Mouse (Mus musculus): ENCODE results near the gene Nek10.
"Not testable (repeated sequence)": the region's sequence is repeated elsewhere in the genome, so short reads cannot be mapped to it uniquely, and the experiment has no call there.

Gene Nek10

GRCm38 (mm10) chr14:14803115-14803514 lies at the start of gene Nek10:
Nek10 (plus strand) TSS chr14:14803415.
- DNase-seq (ENCODE audit: low spot score in 2 of 2): not testable (repeated sequence)

GRCm38 (mm10) chr14:14781169-14781568 lies 22.0 kb upstream of the Nek10 start:
- no peak for DNase-seq (ENCODE audit: low spot score in 2 of 2)

GRCm38 (mm10) chr14:14784223-14784622 lies 19.0 kb upstream of the Nek10 start:
- DNase-seq (ENCODE audit: low spot score in 2 of 2): no peak

- DNase-seq (ENCODE audit: low spot score in 2 of 2): no peak
Measured at GRCm38 (mm10) chr14:14786979-14787378, 16.2 kb upstream of the Nek10 start.

GRCm38 (mm10) chr14:14789840-14790470 lies 13.3 kb upstream of the Nek10 start:
- no peak for DNase-seq (ENCODE audit: low spot score in 2 of 2)

GRCm38 (mm10) chr14:14799861-14800260 lies 3.4 kb upstream of the Nek10 start:
- DNase-seq (ENCODE audit: low spot score in 2 of 2): no peak

GRCm38 (mm10) chr14:14800332-14800731 lies 2.9 kb upstream of the Nek10 start:
- DNase-seq (ENCODE audit: low spot score in 2 of 2): no peak

GRCm38 (mm10) chr14:14800810-14801209 lies 2.4 kb upstream of the Nek10 start:
- no peak for DNase-seq (ENCODE audit: low spot score in 2 of 2)

- DNase-seq (ENCODE audit: low spot score in 2 of 2): peak in 1 of 2 experiments; percentile 10
Measured at GRCm38 (mm10) chr14:14803921-14804517, 804 bp downstream of the Nek10 start.

- no peak for DNase-seq (ENCODE audit: low spot score in 2 of 2)
Measured at GRCm38 (mm10) chr14:14804518-14805212, 1.4 kb downstream of the Nek10 start.

- DNase-seq (ENCODE audit: low spot score in 2 of 2): peak in 1 of 2 experiments; percentile 13
Measured at GRCm38 (mm10) chr14:14832520-14833240, 29.5 kb downstream of the Nek10 start.

GRCm38 (mm10) chr14:14833498-14833897 lies 30.3 kb downstream of the Nek10 start:
- DNase-seq (ENCODE audit: low spot score in 2 of 2): no peak

GRCm38 (mm10) chr14:14834266-14834665 lies 31.1 kb downstream of the Nek10 start:
- no peak for DNase-seq (ENCODE audit: low spot score in 2 of 2)

- DNase-seq (ENCODE audit: low spot score in 2 of 2): no peak
Measured at GRCm38 (mm10) chr14:14837627-14838026, 34.4 kb downstream of the Nek10 start.

- DNase-seq (ENCODE audit: low spot score in 2 of 2): no peak
Measured at GRCm38 (mm10) chr14:14838109-14838508, 34.9 kb downstream of the Nek10 start.

GRCm38 (mm10) chr14:14842734-14843530 lies 39.7 kb downstream of the Nek10 start:
- DNase-seq (ENCODE audit: low spot score in 2 of 2): no peak

GRCm38 (mm10) chr14:14852838-14853237 lies 49.6 kb downstream of the Nek10 start:
- no peak for DNase-seq (ENCODE audit: low spot score in 2 of 2)

- DNase-seq (ENCODE audit: low spot score in 2 of 2): no peak
Measured at GRCm38 (mm10) chr14:14860331-14860730, 57.1 kb downstream of the Nek10 start.

GRCm38 (mm10) chr14:14863690-14864356 lies 60.6 kb downstream of the Nek10 start:
- DNase-seq (ENCODE audit: low spot score in 2 of 2): peak; percentile 48 to 72

GRCm38 (mm10) chr14:14869239-14869638 lies 66.0 kb downstream of the Nek10 start:
- no peak for DNase-seq (ENCODE audit: low spot score in 2 of 2)

- DNase-seq (ENCODE audit: low spot score in 2 of 2): no peak
Measured at GRCm38 (mm10) chr14:14870059-14870458, 66.8 kb downstream of the Nek10 start.
